Mouse (Mus musculus): ENCODE results near the gene Pitpnm1.

DNA sequence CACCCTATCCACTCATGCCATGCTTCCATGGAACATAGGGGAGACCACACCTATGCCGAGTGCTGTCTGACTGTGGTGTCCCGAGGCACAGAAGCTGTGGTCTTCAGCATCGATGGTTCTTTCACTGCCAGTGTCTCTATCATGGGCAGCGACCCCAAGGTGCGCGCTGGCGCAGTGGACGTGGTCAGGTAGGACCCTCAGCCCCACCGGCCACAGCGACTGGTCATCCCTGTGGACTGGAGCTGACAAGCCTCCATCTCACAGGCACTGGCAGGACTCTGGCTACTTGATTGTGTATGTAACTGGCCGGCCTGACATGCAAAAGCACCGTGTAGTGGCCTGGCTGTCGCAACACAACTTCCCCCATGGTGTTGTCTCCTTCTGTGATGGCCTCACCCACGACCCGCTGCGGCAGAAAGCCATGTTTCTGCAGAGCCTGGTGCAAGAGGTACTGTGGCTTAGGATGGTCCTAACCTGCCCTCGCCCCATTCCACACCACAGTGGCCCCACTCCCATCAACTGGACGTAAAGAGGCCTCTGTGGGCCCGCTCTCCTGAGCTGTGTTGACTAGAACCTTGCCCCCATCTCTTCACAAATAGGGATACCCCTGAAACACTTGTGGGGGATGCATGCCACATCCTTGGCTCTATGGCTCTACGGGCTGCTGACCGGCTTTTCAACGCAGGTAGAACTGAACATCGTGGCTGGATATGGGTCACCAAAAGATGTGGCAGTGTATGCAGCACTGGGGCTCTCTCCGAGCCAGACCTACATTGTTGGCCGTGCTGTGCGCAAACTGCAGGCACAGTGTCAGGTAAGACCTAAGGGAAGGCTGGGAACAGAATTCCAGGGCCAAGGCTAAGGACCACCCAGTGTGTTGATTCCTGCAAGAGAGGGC, 12.5 kb downstream of the Pitpnm1 start:
- no peak for TF ChIP-seq CTCF (IDR thresholded peaks at IDR 0.05 in 2 of 3, conservative IDR thresholded peaks at IDR 0.05 in 1 of 3; ENCODE audit: control insufficient read depth in 1 of 3, insufficient read depth in 1 of 3, low read depth in 2 of 3, low read length in 3 of 3, poor library complexity in 1 of 3, severe bottlenecking in 1 of 3)
- TF ChIP-seq ZKSCAN1 (IDR thresholded peaks at IDR 0.05; ENCODE audit: low read depth, low read length), result no peak
- TF ChIP-seq E2F4 (IDR thresholded peaks at IDR 0.05; ENCODE audit: borderline replicate concordance, low read depth, low read length), result no peak
- TF ChIP-seq BHLHE40 (IDR thresholded peaks at IDR 0.05; ENCODE audit: borderline replicate concordance, low read depth, low read length), result no peak
